9 mouse cellular contexts compared by ENCODE assay signal in the genomic region with DNA sequence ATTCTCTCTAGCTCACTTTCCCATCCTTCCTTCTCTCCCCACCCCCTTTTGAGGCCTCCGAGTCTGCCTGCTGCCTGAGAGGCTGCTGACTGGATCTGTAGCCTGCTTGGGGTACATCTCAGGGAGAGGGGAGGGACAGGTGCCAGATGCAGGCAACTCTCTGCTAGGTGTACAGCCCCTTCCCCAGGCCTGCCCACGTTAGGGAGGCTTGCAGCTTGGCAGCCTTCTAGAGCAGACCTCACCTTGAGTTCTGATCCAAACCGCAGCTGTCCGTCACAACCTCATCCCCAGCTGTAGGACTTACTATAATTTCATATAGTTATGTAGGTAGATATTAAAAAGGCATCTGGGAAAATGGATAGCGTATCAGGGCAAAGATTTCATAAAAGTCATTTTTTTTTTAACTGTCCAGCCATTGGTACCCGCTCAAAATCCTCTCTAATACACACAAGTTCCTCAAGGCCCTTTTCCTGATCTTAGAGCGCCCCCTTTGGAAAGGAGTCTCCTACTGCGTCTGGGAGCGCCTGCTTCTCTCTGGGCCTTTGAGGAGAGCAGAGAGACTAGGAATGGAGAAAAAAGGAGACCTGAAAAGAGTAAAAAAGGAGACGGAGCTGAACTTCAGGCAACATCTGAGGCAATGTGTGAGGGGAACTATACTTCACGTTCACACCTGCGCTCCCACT.
DNase-seq lines count a peak whose midpoint lies in the region; ATAC-seq lines count a peak whose summit lies in the region.
"Had no signal": no experiment of that assay in that cellular context is flagged by ENCODE, and none has a peak within 500 bp of the region (broad histone marks: within the 10 kb centered on the region; RNA-seq: fewer than 3 reads in every experiment).

No protein-coding gene starts in this region.

- no peaks in the 10 kb centered on the region for H3K4me1 ChIP-seq in kidney, embryonic 16.5 days (ENCODE audit: insufficient read depth, low read length)
- H3K4me1 ChIP-seq in hindbrain, embryonic 11.5 days (replicated peaks; ENCODE audit: control insufficient read depth, insufficient read depth, low read length): no peaks in the 10 kb centered on the region
- peaks cover 7% of the 10 kb centered on the region; the same call in 1 of the 2 replicates for H3K4me1 ChIP-seq in limb, embryonic 10.5 days

- 42% methylated on average over 12 of the region's 12 CpGs for WGBS in kidney, embryonic 16.5 days
- 39% methylated on average over 12 of the region's 12 CpGs for WGBS in hindbrain, embryonic 11.5 days
- 41% methylated on average over 12 of the region's 12 CpGs for WGBS in limb, embryonic 10.5 days

- no peaks in the 10 kb centered on the region for H3K27me3 ChIP-seq in kidney, embryonic 16.5 days (ENCODE audit: insufficient read depth, low read length)
- no peaks in the 10 kb centered on the region for H3K27me3 ChIP-seq in hindbrain, embryonic 11.5 days (ENCODE audit: control insufficient read depth, insufficient read depth, low read length)
- H3K27me3 ChIP-seq in limb, embryonic 10.5 days (ENCODE audit: low read depth, poor library complexity, severe bottlenecking): peaks cover 16% of the 10 kb centered on the region

- no peak overlapping the region for H3K9ac ChIP-seq in kidney, embryonic 16.5 days (replicated peaks; ENCODE audit: low read length)
- H3K9ac ChIP-seq in hindbrain, embryonic 11.5 days (ENCODE audit: low read depth, low read length): no peak overlapping the region
- H3K9ac ChIP-seq: midbrain, embryonic 12.5 days had no signal

- no peak overlapping the region for H3K4me2 ChIP-seq in kidney, embryonic 16.5 days (replicated peaks; ENCODE audit: low read depth, low read length)
- H3K4me2 ChIP-seq in hindbrain, embryonic 11.5 days (replicated peaks; ENCODE audit: low read depth, low read length): no peak overlapping the region

- no peak overlapping the region for H3K27ac ChIP-seq in kidney, embryonic 16.5 days (ENCODE audit: low read length)
- H3K27ac ChIP-seq in hindbrain, embryonic 11.5 days (ENCODE audit: low read depth, low read length): no peak overlapping the region
- H3K27ac ChIP-seq in limb, embryonic 10.5 days: no peak overlapping the region
- H3K27ac ChIP-seq: midbrain, embryonic 12.5 days had no signal

- peak; percentile 29 for DNase-seq in kidney, postnatal 14 days
- peak; percentile 34 for DNase-seq in adipocyte (ENCODE audit: low spot score)
- DNase-seq in hindbrain, embryonic 11.5 days (ENCODE audit: low spot score): peak; percentile 88
- peak; percentile 62 for DNase-seq in limb, embryonic 10.5 days (ENCODE audit: low spot score)
- DNase-seq in right cerebral cortex, adult 18-20 months: peak; percentile 60
- DNase-seq in spleen, postnatal 10 days (ENCODE audit: low spot score in 2 of 2): no peak

- ATAC-seq in kidney, embryonic 16.5 days (ENCODE audit: low FRiP score, low TSS enrichment): no peak
- peak; percentile 71 for ATAC-seq in common myeloid progenitor, adult 5-6 weeks (replicated peaks; ENCODE audit: low read depth, poor library complexity, severe bottlenecking)
- ATAC-seq in hindbrain, embryonic 11.5 days (ENCODE audit: low FRiP score): no peak

- no peaks in the 10 kb centered on the region for H3K9me3 ChIP-seq in kidney, embryonic 16.5 days (ENCODE audit: low read length)
- H3K9me3 ChIP-seq in hindbrain, embryonic 11.5 days (ENCODE audit: control insufficient read depth, low read length): no peaks in the 10 kb centered on the region
- no peaks in the 10 kb centered on the region for H3K9me3 ChIP-seq in limb, embryonic 10.5 days (replicated peaks)
- H3K9me3 ChIP-seq: midbrain, embryonic 12.5 days had no signal

- no peak overlapping the region for H3K4me3 ChIP-seq in kidney, embryonic 16.5 days (ENCODE audit: low read length)
- H3K4me3 ChIP-seq in hindbrain, embryonic 11.5 days (ENCODE audit: low read depth, low read length): no peak overlapping the region
- no peak overlapping the region for H3K4me3 ChIP-seq in limb, embryonic 10.5 days
- H3K4me3 ChIP-seq: midbrain, embryonic 12.5 days had no signal

- no peaks in the 10 kb centered on the region for H3K36me3 ChIP-seq in kidney, embryonic 16.5 days (ENCODE audit: insufficient read depth, low read length)
- H3K36me3 ChIP-seq in hindbrain, embryonic 11.5 days (ENCODE audit: control insufficient read depth, insufficient read depth, low read length): no peaks in the 10 kb centered on the region
- no peaks in the 10 kb centered on the region for H3K36me3 ChIP-seq in limb, embryonic 10.5 days
- H3K36me3 ChIP-seq: midbrain, embryonic 12.5 days had no signal

Comparison
In these comparisons a context has a peak if more than half of its experiments do, and no peak if none do; other contexts are left out.
1. DNase-seq: peak in kidney, postnatal 14 days (single experiment), adipocyte (single experiment), hindbrain, embryonic 11.5 days (single experiment), limb, embryonic 10.5 days (single experiment) and right cerebral cortex, adult 18-20 months (single experiment); none in spleen, postnatal 10 days (0 of 2).